Mouse (Mus musculus): ENCODE data around the gene Tmigd3.
"Not testable (repeated sequence)": the region's sequence is repeated elsewhere in the genome, so short reads cannot be mapped to it uniquely, and the experiment has no call there.

Tmigd3 gene

GRCm38 (mm10) chr3:105900266-105900665, 29.6 kb downstream of the Tmigd3 start:
- DNase-seq (ENCODE audit: low read depth, low spot score): no peak

GRCm38 (mm10) chr3:105900716-105901115, 30.0 kb downstream of the Tmigd3 start:
- no peak for DNase-seq (ENCODE audit: low read depth, low spot score)

- no peak for DNase-seq (ENCODE audit: low read depth, low spot score)
These were observed 30.8 kb downstream of the Tmigd3 start for GRCm38 (mm10) chr3:105901468-105901867.

- no peak for DNase-seq (ENCODE audit: low read depth, low spot score)
These were observed 33.5 kb downstream of the Tmigd3 start for GRCm38 (mm10) chr3:105904213-105904612.

GRCm38 (mm10) chr3:105904721-105905120, 34.0 kb downstream of the Tmigd3 start:
- no peak for DNase-seq (ENCODE audit: low read depth, low spot score)

GRCm38 (mm10) chr3:105907956-105908655, 37.4 kb downstream of the Tmigd3 start:
- no peak for DNase-seq (ENCODE audit: low read depth, low spot score)

- DNase-seq (ENCODE audit: low read depth, low spot score): no peak
These were observed 38.3 kb downstream of the Tmigd3 start for GRCm38 (mm10) chr3:105908976-105909375.

GRCm38 (mm10) chr3:105910519-105911190, 40.0 kb downstream of the Tmigd3 start:
- DNase-seq (ENCODE audit: low read depth, low spot score): no peak

- DNase-seq (ENCODE audit: low read depth, low spot score): no peak
These were observed 41.6 kb downstream of the Tmigd3 start for GRCm38 (mm10) chr3:105912097-105912880.

GRCm38 (mm10) chr3:105913839-105914681, 43.4 kb downstream of the Tmigd3 start:
- no peak for DNase-seq (ENCODE audit: low read depth, low spot score)

- DNase-seq (ENCODE audit: low read depth, low spot score): no peak
These were observed 44.6 kb downstream of the Tmigd3 start for GRCm38 (mm10) chr3:105915281-105915680.

- DNase-seq (ENCODE audit: low read depth, low spot score): not testable (repeated sequence)
These were observed 45.8 kb downstream of the Tmigd3 start for GRCm38 (mm10) chr3:105916455-105916854.

GRCm38 (mm10) chr3:105917656-105918354, 47.1 kb downstream of the Tmigd3 start:
- DNase-seq (ENCODE audit: low read depth, low spot score): no peak

GRCm38 (mm10) chr3:105918355-105918745, 47.6 kb downstream of the Tmigd3 start:
- DNase-seq (ENCODE audit: low read depth, low spot score): no peak

- DNase-seq (ENCODE audit: low read depth, low spot score): not testable (repeated sequence)
These were observed 50.0 kb downstream of the Tmigd3 start for GRCm38 (mm10) chr3:105920743-105921142.

- no peak for DNase-seq (ENCODE audit: low read depth, low spot score)
These were observed 51.3 kb downstream of the Tmigd3 start for GRCm38 (mm10) chr3:105921959-105922358.

GRCm38 (mm10) chr3:105924616-105925015, 53.9 kb downstream of the Tmigd3 start:
- DNase-seq (ENCODE audit: low read depth, low spot score): no peak

- no peak for DNase-seq (ENCODE audit: low read depth, low spot score)
These were observed 57.0 kb downstream of the Tmigd3 start for GRCm38 (mm10) chr3:105927561-105928194.

- no peak for DNase-seq (ENCODE audit: low read depth, low spot score)
These were observed 57.5 kb downstream of the Tmigd3 start for GRCm38 (mm10) chr3:105928195-105928569.

GRCm38 (mm10) chr3:105928781-105929180, 58.1 kb downstream of the Tmigd3 start:
- DNase-seq (ENCODE audit: low read depth, low spot score): no peak

Measured in telencephalon, adult 2 months (tissue).